In genomic region chr2:27666719-27667118, GRCm38 (mm10) we compare ENCODE assay signal across 15 mouse cellular contexts. TPM values are rescaled to one million over a fixed set of nuclear protein-coding genes. Genes with fewer than 3 reads are reported as not detected.
DNase-seq lines count a peak whose midpoint lies in the region; ATAC-seq lines count a peak whose summit lies in the region.
"Had no signal": no experiment of that assay in that cellular context is flagged by ENCODE, and none has a peak within 500 bp of the region (broad histone marks: within the 10 kb centered on the region; RNA-seq: fewer than 3 reads in every experiment).

No protein-coding gene starts in this region.

- peak overlapping the region; percentile 48; the same call in 1 of the 2 replicates for H3K27ac ChIP-seq in hindbrain, embryonic 13.5 days
- H3K27ac ChIP-seq in hindbrain, embryonic 11.5 days (ENCODE audit: low read depth, low read length): no peak overlapping the region
- peak overlapping the region; percentile 33; the same call in 1 of the 2 replicates for H3K27ac ChIP-seq in neural tube, embryonic 13.5 days (replicated peaks)
- H3K27ac ChIP-seq in midbrain, embryonic 14.5 days (replicated peaks; ENCODE audit: low read depth, low read length): no peak overlapping the region
- H3K27ac ChIP-seq: heart, embryonic 15.5 days had no signal

- ATAC-seq in hindbrain, embryonic 13.5 days (ENCODE audit: low FRiP score): no peak
- ATAC-seq in hindbrain, embryonic 11.5 days (ENCODE audit: low FRiP score): no peak
- no peak for ATAC-seq in neural tube, embryonic 13.5 days (ENCODE audit: low read depth)
- ATAC-seq in midbrain, embryonic 14.5 days (ENCODE audit: low FRiP score, low TSS enrichment): no peak
- ATAC-seq: CD4-positive, CD25-positive, alpha-beta regulatory T cell, adult 4 months; liver, postnatal 0 days; Patski had no signal

- H3K4me1 ChIP-seq in hindbrain, embryonic 13.5 days (replicated peaks): peaks cover 26% of the 10 kb centered on the region
- H3K4me1 ChIP-seq in hindbrain, embryonic 11.5 days (replicated peaks; ENCODE audit: control insufficient read depth, insufficient read depth, low read length): peaks cover 5% of the 10 kb centered on the region
- peaks cover 29% of the 10 kb centered on the region for H3K4me1 ChIP-seq in neural tube, embryonic 13.5 days (replicated peaks)
- peaks cover 27% of the 10 kb centered on the region for H3K4me1 ChIP-seq in midbrain, embryonic 14.5 days (ENCODE audit: control insufficient read depth, insufficient read depth, low read length)

- H3K9ac ChIP-seq in hindbrain, embryonic 13.5 days: no peak overlapping the region
- no peak overlapping the region for H3K9ac ChIP-seq in hindbrain, embryonic 11.5 days (ENCODE audit: low read depth, low read length)
- peak overlapping the region; percentile 34; the same call in 1 of the 2 replicates for H3K9ac ChIP-seq in neural tube, embryonic 13.5 days
- H3K9ac ChIP-seq in midbrain, embryonic 14.5 days (replicated peaks; ENCODE audit: low read length): no peak overlapping the region
- H3K9ac ChIP-seq: heart, embryonic 15.5 days; liver, postnatal 0 days had no signal

- H3K9me3 ChIP-seq in hindbrain, embryonic 13.5 days: no peaks in the 10 kb centered on the region
- no peaks in the 10 kb centered on the region for H3K9me3 ChIP-seq in hindbrain, embryonic 11.5 days (ENCODE audit: control insufficient read depth, low read length)
- H3K9me3 ChIP-seq in neural tube, embryonic 13.5 days: no peaks in the 10 kb centered on the region
- H3K9me3 ChIP-seq in midbrain, embryonic 14.5 days (ENCODE audit: control insufficient read depth, low read length): no peaks in the 10 kb centered on the region
- H3K9me3 ChIP-seq: heart, embryonic 15.5 days had no signal

- H3K36me3 ChIP-seq in hindbrain, embryonic 13.5 days: no peaks in the 10 kb centered on the region
- H3K36me3 ChIP-seq in hindbrain, embryonic 11.5 days (ENCODE audit: control insufficient read depth, insufficient read depth, low read length): no peaks in the 10 kb centered on the region
- no peaks in the 10 kb centered on the region for H3K36me3 ChIP-seq in neural tube, embryonic 13.5 days
- no peaks in the 10 kb centered on the region for H3K36me3 ChIP-seq in midbrain, embryonic 14.5 days (ENCODE audit: control insufficient read depth, insufficient read depth, low read length)
- H3K36me3 ChIP-seq: heart, embryonic 15.5 days had no signal

- no peak overlapping the region for H3K4me3 ChIP-seq in hindbrain, embryonic 13.5 days
- no peak overlapping the region for H3K4me3 ChIP-seq in hindbrain, embryonic 11.5 days (ENCODE audit: low read depth, low read length)
- H3K4me3 ChIP-seq in neural tube, embryonic 13.5 days: no peak overlapping the region
- no peak overlapping the region for H3K4me3 ChIP-seq in midbrain, embryonic 14.5 days (replicated peaks; ENCODE audit: low read depth, low read length)
- H3K4me3 ChIP-seq: heart, embryonic 15.5 days had no signal

- no peak overlapping the region for H3K4me2 ChIP-seq in hindbrain, embryonic 13.5 days
- H3K4me2 ChIP-seq in hindbrain, embryonic 11.5 days (replicated peaks; ENCODE audit: low read depth, low read length): no peak overlapping the region
- no peak overlapping the region for H3K4me2 ChIP-seq in neural tube, embryonic 13.5 days
- H3K4me2 ChIP-seq in midbrain, embryonic 14.5 days (ENCODE audit: low read length): no peak overlapping the region
- H3K4me2 ChIP-seq: heart, embryonic 15.5 days had no signal

- 0 out of 2 replicates have a peak, but pooled peaks cover 4% of the 10 kb centered on the region for H3K27me3 ChIP-seq in hindbrain, embryonic 13.5 days
- no peaks in the 10 kb centered on the region for H3K27me3 ChIP-seq in hindbrain, embryonic 11.5 days (ENCODE audit: control insufficient read depth, insufficient read depth, low read length)
- no peaks in the 10 kb centered on the region for H3K27me3 ChIP-seq in neural tube, embryonic 13.5 days
- H3K27me3 ChIP-seq in midbrain, embryonic 14.5 days (ENCODE audit: control insufficient read depth, insufficient read depth, low read length): no peaks in the 10 kb centered on the region
- H3K27me3 ChIP-seq: Patski had no signal

- 63% methylated on average over 4 of the region's 4 CpGs for WGBS in hindbrain, embryonic 13.5 days
- 61% methylated on average over 4 of the region's 4 CpGs for WGBS in hindbrain, embryonic 11.5 days
- WGBS in neural tube, embryonic 13.5 days: 47% methylated on average over 4 of the region's 4 CpGs
- WGBS in midbrain, embryonic 14.5 days: 8% methylated on average over 4 of the region's 4 CpGs

- DNase-seq in hindbrain, embryonic 11.5 days (ENCODE audit: low spot score): no peak
- no peak for DNase-seq in neural tube, embryonic 10.5 days (ENCODE audit: extremely low spot score, low spot score)
- DNase-seq in midbrain, embryonic 14.5 days: peak; percentile 58
- no peak for DNase-seq in layer of hippocampus, postnatal 10 days (ENCODE audit: low spot score in 2 of 2)
- no peak for DNase-seq in thymus, postnatal 14 days
- DNase-seq: adrenal gland, adult 8-10 months; cerebellum, postnatal 25 days; gastrocnemius, postnatal 14 days; left cerebral cortex, postnatal 4 days; liver, postnatal 0 days had no signal

RNA-seq across cellular contexts. Expression of gene Rxra, which starts 9.5 kb away (rescaled TPM):
- 4.6 and 4.7 TPM in 2 replicates for polyA plus RNA-seq in hindbrain, embryonic 13.5 days (2015; fragmentation: Nextera tagmentation; extraction: Ambion mirVana)
- 6.5 and 7.6 TPM in 2 replicates for polyA plus RNA-seq in hindbrain, embryonic 11.5 days (2014; fragmentation: Nextera tagmentation; extraction: Ambion mirVana)
- 3.2 and 4.7 TPM in 2 replicates for polyA plus RNA-seq in neural tube, embryonic 13.5 days (2015; fragmentation: Nextera tagmentation; extraction: Ambion mirVana)
- polyA plus RNA-seq in midbrain, embryonic 14.5 days (2014; fragmentation: Nextera tagmentation; extraction: Ambion mirVana): 1.9 and 2.5 TPM in 2 replicates
- total RNA-seq in layer of hippocampus, postnatal 10 days (2021): 10 to 100 TPM; 13.4 to 14.2 TPM

Comparison
In these comparisons a context has a peak if more than half of its experiments do, and no peak if none do; other contexts are left out.
1. H3K27ac ChIP-seq: peak in hindbrain, embryonic 13.5 days (single experiment) and neural tube, embryonic 13.5 days (single experiment); none in hindbrain, embryonic 11.5 days (single experiment) and midbrain, embryonic 14.5 days (single experiment).